Mouse (Mus musculus) liver, postnatal 0 days (tissue): ENCODE data around the gene Cs.

Source experiments
- CTCF ChIP-seq: sonication (generic); IDR thresholded peaks from 2 replicates; pipeline ENCODE4 v1.5.1; 2016; ENCODE audit warnings: antibody characterized with exemption, low read depth
- EP300 ChIP-seq: IDR thresholded peaks from 2 replicates; pipeline ENCODE4 v1.6.1; 2016; ENCODE audit warnings: antibody characterized with exemption, low read depth, mild to moderate bottlenecking

DNA sequence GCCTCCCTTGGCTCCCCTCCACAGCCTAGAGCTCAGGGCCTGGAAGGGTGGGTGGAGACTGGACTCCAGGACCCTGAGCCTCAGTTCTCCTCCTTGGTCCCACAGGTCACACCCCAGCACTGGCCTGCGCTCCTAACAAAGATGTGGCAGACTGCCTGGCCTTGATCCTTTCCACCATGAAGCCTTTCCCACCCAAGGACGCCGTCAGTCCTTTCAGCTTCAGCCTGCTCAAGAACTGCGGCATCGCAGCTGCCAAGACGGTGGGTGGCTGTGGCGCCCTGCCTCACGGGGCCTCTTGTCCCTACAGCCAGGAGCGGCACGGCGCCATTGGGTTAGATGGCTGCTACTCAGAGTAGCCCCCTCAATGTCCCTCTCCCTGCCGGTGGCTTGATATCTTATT lies 52.8 kb downstream of the Cs start:
- TF ChIP-seq EP300, result no peak
- no peak for TF ChIP-seq CTCF
